Mouse (Mus musculus): ENCODE results near the gene Hoxa10. TPM values are rescaled to one million over a fixed set of nuclear protein-coding genes. Genes with fewer than 3 reads are reported as not detected.

Hoxa10 gene
- polyA plus RNA-seq, 1 experiment from 2014 or later, result 0.13 TPM

- 2% methylated on average over 36 of the region's 36 CpGs for WGBS
- H3K4me1 ChIP-seq, result peaks cover 16% of the 10 kb centered on the region
- no peak overlapping the region for H3K27ac ChIP-seq
- no peak overlapping the region for H3K9ac ChIP-seq
- no peaks in the 10 kb centered on the region for H3K36me3 ChIP-seq
- H3K4me2 ChIP-seq, result no peak overlapping the region
- H3K4me3 ChIP-seq, result no peak overlapping the region
- H3K27me3 ChIP-seq, result peaks cover 99% of the 10 kb centered on the region
- H3K9me3 ChIP-seq, result no peaks in the 10 kb centered on the region
- ATAC-seq (ENCODE audit: insufficient number of reproducible peaks, insufficient read depth, low FRiP score, low TSS enrichment, low read depth), result no peak
Measured at GRCm38 (mm10) chr6:52224895-52225611, 15.6 kb downstream of the Hoxa10 start.

- WGBS, result 2% methylated on average over 24 of the region's 24 CpGs
- no peak overlapping the region for H3K4me2 ChIP-seq
Measured at GRCm38 (mm10) chr6:52223939-52224760, 16.5 kb downstream of the Hoxa10 start.

GRCm38 (mm10) chr6:52222729-52223128 lies 17.9 kb downstream of the Hoxa10 start:
- ATAC-seq (ENCODE audit: insufficient number of reproducible peaks, insufficient read depth, low FRiP score, low TSS enrichment, low read depth), result no peak
- no peak overlapping the region for H3K4me3 ChIP-seq
- no peaks in the 10 kb centered on the region for H3K9me3 ChIP-seq
- peaks cover 100% of the 10 kb centered on the region for H3K27me3 ChIP-seq
- no peak overlapping the region for H3K4me2 ChIP-seq
- WGBS, result 11% methylated on average over 13 of the region's 13 CpGs
- no peaks in the 10 kb centered on the region for H3K36me3 ChIP-seq
- H3K9ac ChIP-seq, result no peak overlapping the region
- peaks cover 10% of the 10 kb centered on the region for H3K4me1 ChIP-seq
- H3K27ac ChIP-seq, result no peak overlapping the region

More at GRCm38 (mm10) chr6:52223939-52224760, 16.5 kb downstream of the Hoxa10 start:
- Histone ChIP-seq H3K27me3 (peaks cover 99% of the 10 kb centered on the region), H3K9ac (no peak overlapping the region), H3K4me3 (no peak overlapping the region), H3K9me3 (no peaks in the 10 kb centered on the region), H3K27ac (no peak overlapping the region), H3K36me3 (no peaks in the 10 kb centered on the region), H3K4me1 (peaks cover 12% of the 10 kb centered on the region)
- ATAC-seq (ENCODE audit: insufficient number of reproducible peaks, insufficient read depth, low FRiP score, low TSS enrichment, low read depth), result no peak

GRCm38 (mm10) chr6:52221993-52222685 lies 18.5 kb downstream of the Hoxa10 start:
- 6% methylated on average over 21 of the region's 21 CpGs for WGBS
- no peak; the same call in 1 of the 2 replicates for ATAC-seq (ENCODE audit: insufficient number of reproducible peaks, insufficient read depth, low FRiP score, low TSS enrichment, low read depth)
- Histone ChIP-seq H3K36me3 (no peaks in the 10 kb centered on the region), H3K9me3 (no peaks in the 10 kb centered on the region), H3K4me3 (peak overlapping the region; percentile 54), H3K9ac (peak overlapping the region; percentile 67; the same call in 1 of the 2 replicates), H3K4me1 (peaks cover 16% of the 10 kb centered on the region), H3K4me2 (peak overlapping the region; percentile 86), H3K27me3 (peaks cover 100% of the 10 kb centered on the region), H3K27ac (no peak overlapping the region)

- H3K9me3 ChIP-seq, result no peaks in the 10 kb centered on the region
- 1% methylated on average over 46 of the region's 46 CpGs for WGBS
- no peak within 1 kb of the TSS for H3K27ac ChIP-seq
- ATAC-seq (ENCODE audit: insufficient number of reproducible peaks, insufficient read depth, low FRiP score, low TSS enrichment, low read depth), result no peak
- peak within 1 kb of the TSS; percentile 67 for H3K9ac ChIP-seq
- H3K4me1 ChIP-seq, result peaks cover 21% of the 10 kb centered on the region
- peak within 1 kb of the TSS; percentile 86 for H3K4me2 ChIP-seq
- H3K27me3 ChIP-seq, result peaks cover 100% of the 10 kb centered on the region
- H3K36me3 ChIP-seq, result no peaks in the 10 kb centered on the region
- peak within 1 kb of the TSS; percentile 54 for H3K4me3 ChIP-seq
Measured at GRCm38 (mm10) chr6:52221337-52221992, 19.2 kb downstream of the Hoxa10 start, which contains the start of gene Hoxa7. Hoxa7 (minus strand) TSS chr6:52221854.

GRCm38 (mm10) chr6:52220865-52221310 lies 19.8 kb downstream of the Hoxa10 start:
- no peak for ATAC-seq (ENCODE audit: insufficient number of reproducible peaks, insufficient read depth, low FRiP score, low TSS enrichment, low read depth)
- no peak overlapping the region for H3K9ac ChIP-seq

GRCm38 (mm10) chr6:52220003-52220864 lies 20.4 kb downstream of the Hoxa10 start:
- no peak for ATAC-seq (ENCODE audit: insufficient number of reproducible peaks, insufficient read depth, low FRiP score, low TSS enrichment, low read depth)
- 10% methylated on average over 32 of the region's 32 CpGs for WGBS
- Histone ChIP-seq H3K9me3 (no peaks in the 10 kb centered on the region), H3K36me3 (no peaks in the 10 kb centered on the region), H3K4me1 (peaks cover 23% of the 10 kb centered on the region), H3K4me3 (no peak overlapping the region), H3K9ac (no peak overlapping the region), H3K27me3 (peaks cover 100% of the 10 kb centered on the region), H3K4me2 (no peak overlapping the region), H3K27ac (no peak overlapping the region)

More at GRCm38 (mm10) chr6:52220865-52221310, 19.8 kb downstream of the Hoxa10 start:
- peak overlapping the region; percentile 86 for H3K4me2 ChIP-seq
- 5% methylated on average over 12 of the region's 12 CpGs for WGBS
- H3K9me3 ChIP-seq, result no peaks in the 10 kb centered on the region
- peaks cover 21% of the 10 kb centered on the region for H3K4me1 ChIP-seq
- no peaks in the 10 kb centered on the region for H3K36me3 ChIP-seq
- H3K4me3 ChIP-seq, result peak overlapping the region; percentile 54
- no peak overlapping the region for H3K27ac ChIP-seq
- H3K27me3 ChIP-seq, result peaks cover 100% of the 10 kb centered on the region

GRCm38 (mm10) chr6:52219234-52219942 lies 21.3 kb downstream of the Hoxa10 start:
- no peak for ATAC-seq (ENCODE audit: insufficient number of reproducible peaks, insufficient read depth, low FRiP score, low TSS enrichment, low read depth)
- Histone ChIP-seq H3K27ac (no peak overlapping the region), H3K4me3 (no peak overlapping the region), H3K27me3 (peaks cover 100% of the 10 kb centered on the region), H3K36me3 (no peaks in the 10 kb centered on the region), H3K4me1 (peaks cover 23% of the 10 kb centered on the region), H3K9me3 (no peaks in the 10 kb centered on the region), H3K4me2 (no peak overlapping the region), H3K9ac (no peak overlapping the region)
- WGBS, result 19% methylated on average over 9 of the region's 9 CpGs

GRCm38 (mm10) chr6:52218643-52219215 lies 21.9 kb downstream of the Hoxa10 start:
- Histone ChIP-seq H3K4me2 (no peak overlapping the region), H3K4me1 (peaks cover 23% of the 10 kb centered on the region), H3K9ac (no peak overlapping the region), H3K9me3 (no peaks in the 10 kb centered on the region), H3K4me3 (no peak overlapping the region), H3K36me3 (no peaks in the 10 kb centered on the region), H3K27me3 (peaks cover 100% of the 10 kb centered on the region), H3K27ac (no peak overlapping the region)
- WGBS, result 7% methylated on average over 14 of the region's 14 CpGs
- no peak for ATAC-seq (ENCODE audit: insufficient number of reproducible peaks, insufficient read depth, low FRiP score, low TSS enrichment, low read depth)
